Mouse (Mus musculus): Measurements from ENCODE around the gene Prss30.
"Not testable (repeated sequence)": the region's sequence is repeated elsewhere in the genome, so short reads cannot be mapped to it uniquely, and the experiment has no call there.

The Prss30 gene

GRCm38 (mm10) chr17:23982912-23983311 is 2.5 kb upstream of the Prss30 start:
- DNase-seq: no peak

DNA sequence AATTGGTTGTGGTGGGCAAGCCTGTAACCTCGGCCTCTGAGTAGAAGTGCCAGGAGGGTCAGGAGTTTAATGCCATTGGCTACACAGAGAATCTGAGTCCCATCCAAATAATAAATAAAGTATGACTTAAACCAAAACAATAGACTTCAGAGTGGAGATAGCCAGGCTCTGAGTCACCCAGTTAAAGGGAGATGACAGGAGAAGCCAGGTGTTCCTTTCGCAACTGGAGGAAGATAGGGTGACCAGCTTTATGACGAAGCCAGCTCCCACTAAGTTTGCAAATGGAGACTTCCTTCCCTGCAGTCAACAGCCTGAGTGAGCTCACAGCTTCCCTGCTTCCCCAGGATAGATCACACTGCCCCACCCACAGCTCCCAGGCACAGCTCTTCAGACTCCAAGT is 895 bp downstream of the Prss30 start:
- no peak for DNase-seq

- DNase-seq: peak; percentile 45
Measured at GRCm38 (mm10) chr17:23976665-23977064, 3.7 kb downstream of the Prss30 start.

DNA sequence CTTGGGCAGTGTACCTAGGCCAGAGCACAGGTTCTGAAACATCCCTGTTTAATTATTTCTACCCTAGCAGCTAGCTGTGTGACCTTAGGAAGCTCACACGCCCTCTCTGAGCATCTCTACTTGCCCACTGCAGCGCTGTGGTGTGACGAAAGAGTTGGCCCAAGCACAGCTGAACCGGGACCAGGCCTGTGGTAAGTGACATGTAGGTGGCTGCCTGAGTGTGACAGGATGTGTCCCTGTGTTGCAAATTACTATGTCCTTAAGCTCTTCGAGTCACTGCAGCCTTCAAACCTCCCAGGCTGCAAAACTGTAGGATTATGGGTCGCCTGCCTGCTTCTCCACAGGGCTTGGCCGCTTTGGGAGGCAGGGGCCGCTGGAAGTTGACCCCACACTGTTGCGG is 9.1 kb downstream of the Prss30 start:
- DNase-seq: no peak

GRCm38 (mm10) chr17:23969231-23969630 is 11.1 kb downstream of the Prss30 start:
- DNase-seq: peak; percentile 90

GRCm38 (mm10) chr17:23968780-23969179 is 11.6 kb downstream of the Prss30 start:
- peak; percentile 48 for DNase-seq

DNA sequence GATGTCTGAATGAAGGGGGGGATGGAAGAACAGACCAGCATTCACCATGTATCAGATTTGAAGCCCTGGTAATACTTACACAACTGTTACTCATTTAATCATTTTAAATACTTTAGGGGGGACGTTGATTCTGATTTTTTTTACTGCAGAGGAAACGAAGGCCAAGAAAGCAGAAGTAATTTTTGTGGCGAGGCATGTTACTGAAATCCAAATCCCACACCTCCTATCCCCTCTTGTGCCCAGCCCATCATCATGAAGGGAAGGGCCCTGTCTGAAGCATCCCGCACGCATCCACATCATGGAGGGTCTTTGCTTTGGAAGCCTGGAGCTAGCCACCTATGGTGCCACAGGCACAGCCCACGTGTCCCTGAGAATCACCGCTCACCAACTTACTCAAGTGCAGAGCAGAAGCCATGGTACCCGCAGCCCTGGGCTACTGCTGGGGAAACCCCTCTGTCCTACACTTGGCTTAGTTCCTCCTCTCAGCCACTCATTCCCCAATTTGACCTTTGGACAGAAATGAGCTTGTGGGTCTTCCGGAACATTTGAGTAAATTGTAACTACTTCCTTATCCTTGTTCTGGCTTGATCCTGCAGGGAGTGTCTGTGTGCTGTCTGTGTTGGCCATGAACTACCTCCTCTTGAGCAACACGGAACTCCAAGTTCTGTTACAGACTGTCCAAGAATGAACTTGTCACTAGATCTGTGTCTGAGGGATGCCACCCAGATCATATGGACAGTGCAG is 13.5 kb downstream of the Prss30 start:
- DNase-seq: peak; percentile 29

DNA sequence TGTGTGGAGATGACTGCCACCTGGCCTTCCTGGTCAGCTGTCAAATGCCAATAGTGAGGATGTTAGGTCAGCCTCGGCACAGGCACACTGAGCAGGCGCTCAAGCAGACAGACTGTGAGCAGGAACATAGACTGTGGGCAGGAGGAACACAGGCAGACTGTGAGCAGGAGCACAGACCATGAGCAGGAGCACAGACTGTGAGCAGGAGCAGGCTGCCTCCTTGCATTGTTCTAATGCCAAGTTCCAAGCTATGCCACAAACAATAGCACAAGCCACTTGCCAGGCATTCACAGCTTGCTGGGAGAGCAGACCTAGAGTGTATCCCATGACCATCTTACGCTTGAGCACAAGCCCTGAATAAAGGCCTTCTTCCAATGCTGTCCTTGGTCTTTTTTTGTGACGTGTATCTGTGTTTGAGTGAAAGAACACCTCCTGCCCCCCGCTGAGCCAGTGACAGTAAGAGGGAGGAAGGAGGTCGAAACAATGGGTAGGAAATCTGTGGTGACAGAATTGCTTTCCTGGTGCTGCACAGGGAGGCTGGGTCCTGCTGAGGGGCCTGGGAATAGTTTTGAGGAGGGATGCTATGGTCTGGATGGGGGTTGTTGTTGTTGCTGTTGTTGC is 14.5 kb downstream of the Prss30 start:
- DNase-seq: no peak

DNA sequence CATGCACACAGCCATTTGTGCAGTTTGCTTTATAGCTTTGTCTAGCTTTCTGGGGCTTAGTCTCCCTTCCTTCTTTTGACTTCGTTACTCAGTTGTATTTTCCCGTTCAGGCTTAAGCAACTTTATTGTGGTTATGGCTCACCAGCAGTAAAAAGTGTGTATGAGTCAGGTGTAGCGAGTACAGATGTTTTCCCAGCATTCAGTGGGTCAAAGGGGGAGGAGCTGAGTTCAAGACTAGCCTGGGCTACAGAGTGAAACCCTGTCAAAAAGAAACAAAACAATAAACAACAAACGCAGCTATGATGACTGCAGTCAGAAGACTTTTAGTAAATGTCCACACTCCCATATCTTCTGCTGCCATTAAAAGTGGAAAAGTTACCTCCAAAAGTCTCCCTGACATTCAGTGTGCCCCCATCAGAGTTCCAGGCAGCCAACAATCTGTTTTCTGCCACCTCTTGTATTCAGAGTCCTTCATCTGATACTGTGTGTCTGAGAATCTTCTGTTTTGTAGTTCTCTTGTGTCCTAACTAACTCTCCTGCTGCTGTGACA is 18.7 kb downstream of the Prss30 start:
- no peak for DNase-seq

DNA sequence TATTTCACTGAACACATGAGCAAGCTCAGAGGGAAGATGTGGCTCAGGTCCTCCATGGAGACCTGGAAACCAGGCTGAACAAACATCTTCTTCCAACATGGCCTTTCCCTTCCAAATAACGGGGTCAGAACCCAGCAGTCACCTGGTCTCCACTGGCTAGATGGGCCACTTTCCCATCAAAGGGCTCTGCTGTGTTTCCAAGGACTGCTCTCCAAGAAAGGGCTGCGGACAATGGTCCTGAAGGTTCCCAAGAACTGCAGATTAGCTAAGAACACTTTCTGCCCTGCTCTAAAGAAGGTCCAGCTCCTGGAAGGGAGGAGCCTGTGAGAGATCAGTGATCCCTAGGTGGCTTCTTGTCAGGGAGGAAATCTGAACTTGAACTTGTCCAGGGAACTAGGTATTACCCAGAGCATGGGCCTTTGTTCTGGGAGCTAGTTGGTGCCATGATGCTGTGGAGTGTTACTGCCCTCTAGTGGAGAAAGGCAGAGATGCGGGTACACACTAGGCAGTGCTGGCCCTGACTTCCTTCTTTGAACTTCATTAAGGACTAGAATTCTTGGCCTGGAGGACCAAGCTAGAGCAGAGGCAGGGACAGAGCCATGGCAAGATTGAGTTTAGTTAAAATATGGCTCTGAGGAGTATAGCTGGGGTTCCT is 20.2 kb downstream of the Prss30 start:
- DNase-seq: peak; percentile 88

- no peak for DNase-seq
Measured at GRCm38 (mm10) chr17:23955174-23955573, 25.2 kb downstream of the Prss30 start, which contains the start of gene Sbpl. Gene Sbpl (minus strand): TSS chr17:23955274.

- not testable (repeated sequence) for DNase-seq
Measured at GRCm38 (mm10) chr17:23950828-23951227, 29.5 kb downstream of the Prss30 start.

DNA sequence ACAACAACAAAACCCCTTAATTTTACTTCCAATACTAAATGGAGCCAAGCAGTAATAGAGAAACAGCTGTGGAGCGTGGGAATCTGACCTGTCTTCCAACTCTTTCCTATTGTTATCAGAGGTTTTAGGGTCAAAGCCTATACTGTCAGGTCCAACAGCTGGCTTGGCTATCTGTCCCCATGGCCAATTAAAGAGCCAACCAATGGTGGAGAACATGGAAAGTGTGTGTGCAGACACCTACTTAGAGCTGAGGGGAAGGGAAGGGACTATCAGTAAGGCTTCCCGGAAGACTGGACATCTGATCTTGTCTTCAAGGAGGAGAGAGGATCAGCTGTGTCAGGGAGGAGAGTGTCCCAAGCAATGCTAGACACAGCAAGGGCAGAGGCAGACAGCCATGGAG is 31.3 kb downstream of the Prss30 start:
- no peak for DNase-seq

DNA sequence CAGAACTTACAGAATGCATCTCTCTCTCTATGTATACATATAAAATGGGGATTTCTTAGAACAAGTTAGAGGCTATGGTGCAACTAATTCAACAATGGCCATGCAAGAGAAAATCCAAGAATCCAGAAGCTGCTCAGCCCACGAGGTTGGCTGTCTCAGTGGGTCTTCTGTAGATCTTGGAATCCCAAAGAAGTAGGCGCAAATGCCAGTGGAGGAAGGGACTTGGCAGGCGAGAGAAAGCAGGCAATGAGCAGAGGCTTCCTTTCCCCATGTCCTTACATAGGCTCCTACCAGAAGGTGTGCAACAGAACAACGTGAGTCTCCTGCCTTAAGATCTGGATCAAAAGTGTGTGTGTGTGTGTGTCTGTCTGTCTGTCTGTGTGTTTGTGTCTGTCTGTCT is 32.9 kb downstream of the Prss30 start:
- DNase-seq: not testable (repeated sequence)

DNA sequence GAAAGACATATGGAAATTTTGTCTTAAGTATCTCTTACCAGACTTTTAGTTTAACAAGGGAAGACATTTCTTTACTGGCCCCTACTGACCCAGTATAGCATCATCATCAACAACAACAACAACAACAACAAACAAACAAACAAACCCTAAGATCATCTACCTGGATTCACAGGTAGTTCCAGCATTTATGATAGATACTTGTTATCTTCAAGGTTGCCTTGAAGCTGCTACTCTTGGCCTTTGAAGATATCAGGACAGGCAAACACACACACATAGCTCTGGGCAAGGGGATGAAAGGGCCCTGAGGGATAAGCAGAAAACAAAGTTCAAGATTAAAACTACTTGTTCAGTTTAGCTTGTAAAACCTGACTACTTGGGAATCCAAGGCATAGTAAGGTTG is 39.0 kb downstream of the Prss30 start, which contains the start of gene Sbp:
TSS of gene Sbp (plus strand) at position 301 of the 400 bp plus-strand sequence.
- DNase-seq: no peak

- DNase-seq: no peak
Measured at GRCm38 (mm10) chr17:23931157-23931556, 49.2 kb downstream of the Prss30 start.

GRCm38 (mm10) chr17:23925090-23925493 is 55.3 kb downstream of the Prss30 start:
- DNase-seq: peak; percentile 82

- peak; percentile 94 for DNase-seq
Measured at GRCm38 (mm10) chr17:23924531-23925007, 55.8 kb downstream of the Prss30 start.

All from kidney, postnatal 10 days (tissue).